ENCODE assay signal across 8 mouse cellular contexts in genomic region chr11:117077227-117077626, GRCm38 (mm10). TPM values are rescaled to one million over a fixed set of nuclear protein-coding genes. Genes with fewer than 3 reads are reported as not detected.
DNase-seq lines count a peak whose midpoint lies in the region; ATAC-seq and TF ChIP-seq lines count a peak whose summit lies in the region.

No protein-coding gene starts in this region.

- peak overlapping the region; percentile 96 for H3K9ac ChIP-seq in heart, embryonic 15.5 days
- H3K9ac ChIP-seq in hindbrain, embryonic 11.5 days (ENCODE audit: low read depth, low read length): peak overlapping the region; percentile 83
- H3K9ac ChIP-seq in midbrain, embryonic 11.5 days (ENCODE audit: low read length): peak overlapping the region; percentile 81

- DNase-seq in heart, postnatal 25 days (ENCODE audit: low spot score): no peak
- no peak for DNase-seq in G1E (ENCODE audit: low spot score)
- no peak for DNase-seq in hindbrain, embryonic 11.5 days (ENCODE audit: low spot score)
- DNase-seq in midbrain, embryonic 11.5 days (ENCODE audit: low spot score, missing footprints): no peak
- no peak for DNase-seq in left cerebral cortex, adult 9 months (ENCODE audit: low spot score in 2 of 2)
- DNase-seq in adrenal gland, postnatal 14 days: no peak
- no peak for DNase-seq in left cerebral cortex, postnatal 4 days

- H3K36me3 ChIP-seq in heart, embryonic 15.5 days: peaks cover 28% of the 10 kb centered on the region
- H3K36me3 ChIP-seq in G1E (replicated peaks): peaks cover 47% of the 10 kb centered on the region
- H3K36me3 ChIP-seq in hindbrain, embryonic 11.5 days (ENCODE audit: control insufficient read depth, insufficient read depth, low read length): peaks cover 3% of the 10 kb centered on the region; the same call in 1 of the 2 replicates
- H3K36me3 ChIP-seq in midbrain, embryonic 11.5 days (ENCODE audit: control insufficient read depth, insufficient read depth, low read length): peaks cover 19% of the 10 kb centered on the region

- no peaks in the 10 kb centered on the region for H3K9me3 ChIP-seq in heart, embryonic 15.5 days (replicated peaks)
- 0 out of 2 replicates have a peak, but pooled peaks cover 4% of the 10 kb centered on the region for H3K9me3 ChIP-seq in G1E (replicated peaks)
- no peaks in the 10 kb centered on the region for H3K9me3 ChIP-seq in hindbrain, embryonic 11.5 days (ENCODE audit: control insufficient read depth, low read length)
- no peaks in the 10 kb centered on the region for H3K9me3 ChIP-seq in midbrain, embryonic 11.5 days (ENCODE audit: control insufficient read depth, low read length)

- no peaks in the 10 kb centered on the region for H3K27me3 ChIP-seq in heart, embryonic 15.5 days
- H3K27me3 ChIP-seq in G1E (ENCODE audit: insufficient read depth, low read length): no peaks in the 10 kb centered on the region
- H3K27me3 ChIP-seq in hindbrain, embryonic 11.5 days (ENCODE audit: control insufficient read depth, insufficient read depth, low read length): no peaks in the 10 kb centered on the region
- H3K27me3 ChIP-seq in midbrain, embryonic 11.5 days (ENCODE audit: control insufficient read depth, insufficient read depth, low read length): no peaks in the 10 kb centered on the region

- no peak for TF ChIP-seq CTCF in G1E (IDR thresholded peaks at IDR 0.05; ENCODE audit: low read depth, low read length)

- intact Hi-C loops in heart, postnatal 25 days (cut with DNase I): no loop called here
- intact Hi-C loops in left cerebral cortex, postnatal 4 days (cut with DNase I): loop anchor here (10.0 kb wide), 3 partner anchors 58 to 748 kb away; partner anchors contain the start of genes Afmid and Tk1

- H3K4me1 ChIP-seq in heart, embryonic 15.5 days (replicated peaks): peaks cover 40% of the 10 kb centered on the region
- H3K4me1 ChIP-seq in G1E (ENCODE audit: insufficient read depth, low read depth, low read length): peaks cover 62% of the 10 kb centered on the region
- H3K4me1 ChIP-seq in hindbrain, embryonic 11.5 days (replicated peaks; ENCODE audit: control insufficient read depth, insufficient read depth, low read length): no peaks in the 10 kb centered on the region
- peaks cover 14% of the 10 kb centered on the region for H3K4me1 ChIP-seq in midbrain, embryonic 11.5 days (ENCODE audit: control insufficient read depth, insufficient read depth, low read length)

- 5% methylated on average over 8 of the region's 8 CpGs for WGBS in heart, embryonic 15.5 days
- WGBS in hindbrain, embryonic 11.5 days: 4% methylated on average over 8 of the region's 8 CpGs
- 5% methylated on average over 8 of the region's 8 CpGs for WGBS in midbrain, embryonic 11.5 days

- H3K27ac ChIP-seq in heart, embryonic 15.5 days: peak overlapping the region; percentile 48
- peak overlapping the region; percentile 43; the same call in 1 of the 2 replicates for H3K27ac ChIP-seq in hindbrain, embryonic 11.5 days (ENCODE audit: low read depth, low read length)
- no peak overlapping the region for H3K27ac ChIP-seq in midbrain, embryonic 11.5 days (ENCODE audit: low read depth, low read length)

- H3K4me3 ChIP-seq in heart, embryonic 15.5 days: peak overlapping the region; percentile 89
- peak overlapping the region; percentile 90 for H3K4me3 ChIP-seq in G1E (ENCODE audit: low read depth, low read length)
- H3K4me3 ChIP-seq in hindbrain, embryonic 11.5 days (ENCODE audit: low read depth, low read length): peak overlapping the region; percentile 80
- H3K4me3 ChIP-seq in midbrain, embryonic 11.5 days (ENCODE audit: low read depth, low read length): peak overlapping the region; percentile 69

- H3K4me2 ChIP-seq in heart, embryonic 15.5 days: peak overlapping the region; percentile 89
- H3K4me2 ChIP-seq in hindbrain, embryonic 11.5 days (replicated peaks; ENCODE audit: low read depth, low read length): peak overlapping the region; percentile 83
- peak overlapping the region; percentile 97 for H3K4me2 ChIP-seq in midbrain, embryonic 11.5 days

- no peak for ATAC-seq in heart, embryonic 15.5 days (replicated peaks; ENCODE audit: insufficient number of reproducible peaks, insufficient read depth, low FRiP score, low read depth)
- ATAC-seq in G1E (ENCODE audit: extremely low read depth, insufficient number of reproducible peaks, low FRiP score, poor library complexity, severe bottlenecking): no peak
- ATAC-seq in hindbrain, embryonic 11.5 days (ENCODE audit: low FRiP score): no peak
- no peak for ATAC-seq in midbrain, embryonic 11.5 days (ENCODE audit: low FRiP score)

RNA-seq across cellular contexts. Expression of gene Sec14l1, which starts 37.7 kb away (rescaled TPM):
- 42.1 and 48.8 TPM in 2 replicates for polyA plus RNA-seq in heart, embryonic 15.5 days (2015; fragmentation: Nextera tagmentation; extraction: Ambion mirVana)
- 10 to 100 TPM; 71.7 to 74.1 TPM for total RNA-seq in heart, postnatal 25 days (2021)
- total RNA-seq in G1E (2014; fragmentation: Nextera tagmentation): 72.9 and 82.8 TPM in 2 replicates
- total RNA-seq in G1E (2017): 76.1 and 77.8 TPM in 2 replicates
- polyA plus RNA-seq in G1E (2012): 88.9 and 95.5 TPM in 2 replicates
- polyA plus RNA-seq in hindbrain, embryonic 11.5 days (2014; fragmentation: Nextera tagmentation; extraction: Ambion mirVana): 36.7 and 36.9 TPM in 2 replicates
- 32.4 and 36.7 TPM in 2 replicates for polyA plus RNA-seq in midbrain, embryonic 11.5 days (2014; fragmentation: Nextera tagmentation; extraction: Ambion mirVana)
- 119 TPM in 2 replicates for total RNA-seq in adrenal gland, postnatal 14 days (2021)
- total RNA-seq in left cerebral cortex, postnatal 4 days (2021): 100 to 1,000 TPM; 127 to 130 TPM
